Mouse (Mus musculus): ENCODE data around the gene Nol10. TPM values are rescaled to one million over a fixed set of nuclear protein-coding genes. Genes with fewer than 3 reads are reported as not detected.

The Nol10 gene
- total RNA-seq (2021) = 10 to 100 TPM; 19.7 to 20.2 TPM
- long read RNA-seq, experiment 1, transcript Nol10-201 (21 exons, 3,021 nt) = major isoform, 5 of 7 reads
- long read RNA-seq, experiment 1, partial matches to known transcripts = 1 of 7 reads
- long read RNA-seq, experiment 1, other reads (novel, unspliced or antisense) = 1 of 7 reads
- long read RNA-seq, experiment 2, partial matches to known transcripts = 0 of 4 reads
- long read RNA-seq, experiment 2, other reads (novel, unspliced or antisense) = 1 of 4 reads

- peak; percentile 84 to 90 for DNase-seq (ENCODE audit: low spot score in 2 of 2)
These were observed at the start of gene Nol10 for GRCm38 (mm10) chr12:17348048-17349036. Gene Nol10 (plus strand): TSS chr12:17348458.

GRCm38 (mm10) chr12:17299902-17300301 is 48.4 kb upstream of the Nol10 start:
- no peak for DNase-seq (ENCODE audit: low spot score in 2 of 2)

GRCm38 (mm10) chr12:17305445-17305844 is 42.8 kb upstream of the Nol10 start:
- no peak for DNase-seq (ENCODE audit: low spot score in 2 of 2)

- DNase-seq (ENCODE audit: low spot score in 2 of 2) = no peak
These were observed 40.0 kb upstream of the Nol10 start for GRCm38 (mm10) chr12:17308246-17308645.

GRCm38 (mm10) chr12:17310852-17311839 is 37.1 kb upstream of the Nol10 start:
- DNase-seq (ENCODE audit: low spot score in 2 of 2) = no peak

GRCm38 (mm10) chr12:17316096-17316495 is 32.2 kb upstream of the Nol10 start:
- no peak for DNase-seq (ENCODE audit: low spot score in 2 of 2)

- DNase-seq (ENCODE audit: low spot score in 2 of 2) = no peak
These were observed 30.3 kb upstream of the Nol10 start for GRCm38 (mm10) chr12:17317970-17318369.

- DNase-seq (ENCODE audit: low spot score in 2 of 2) = no peak
These were observed 29.8 kb upstream of the Nol10 start for GRCm38 (mm10) chr12:17318453-17318852.

- no peak for DNase-seq (ENCODE audit: low spot score in 2 of 2)
These were observed 23.4 kb upstream of the Nol10 start for GRCm38 (mm10) chr12:17324549-17325470.

GRCm38 (mm10) chr12:17329259-17329658 is 19.0 kb upstream of the Nol10 start, which contains the start of gene Atp6v1c2:
Gene Atp6v1c2 (minus strand): TSS chr12:17329359.
- no peak for DNase-seq (ENCODE audit: low spot score in 2 of 2)

- no peak for DNase-seq (ENCODE audit: low spot score in 2 of 2)
These were observed 14.8 kb upstream of the Nol10 start for GRCm38 (mm10) chr12:17333459-17333858.

GRCm38 (mm10) chr12:17338338-17338737 is 9.9 kb upstream of the Nol10 start:
- no peak for DNase-seq (ENCODE audit: low spot score in 2 of 2)

- DNase-seq (ENCODE audit: low spot score in 2 of 2) = no peak
These were observed 8.9 kb upstream of the Nol10 start for GRCm38 (mm10) chr12:17339114-17339905.

- DNase-seq (ENCODE audit: low spot score in 2 of 2) = peak in 1 of 2 experiments; percentile 8
These were observed 771 bp upstream of the Nol10 start for GRCm38 (mm10) chr12:17347327-17348047.

GRCm38 (mm10) chr12:17350106-17350505 is 1.8 kb downstream of the Nol10 start:
- DNase-seq (ENCODE audit: low spot score in 2 of 2) = no peak

- no peak for DNase-seq (ENCODE audit: low spot score in 2 of 2)
These were observed 8.6 kb downstream of the Nol10 start for GRCm38 (mm10) chr12:17356853-17357252.

GRCm38 (mm10) chr12:17357795-17358194 is 9.5 kb downstream of the Nol10 start:
- no peak for DNase-seq (ENCODE audit: low spot score in 2 of 2)

- DNase-seq (ENCODE audit: low spot score in 2 of 2) = no peak
These were observed 10.7 kb downstream of the Nol10 start for GRCm38 (mm10) chr12:17358981-17359380.

Data from layer of hippocampus, postnatal 14 days (tissue).